Mouse (Mus musculus) spleen, postnatal 10 days (tissue): ENCODE measurements around the gene Ifit2.
"Not testable (repeated sequence)": the region's sequence is repeated elsewhere in the genome, so short reads cannot be mapped to it uniquely, and the experiment has no call there.

Experiments used
- DNase-seq, 2 experiments: peaks; one replicate each; pipeline ENCODE4 v3.0.0; 2021 to 2022; ENCODE audit warnings: low spot score in 2 of 2

The Ifit2 gene

DNA sequence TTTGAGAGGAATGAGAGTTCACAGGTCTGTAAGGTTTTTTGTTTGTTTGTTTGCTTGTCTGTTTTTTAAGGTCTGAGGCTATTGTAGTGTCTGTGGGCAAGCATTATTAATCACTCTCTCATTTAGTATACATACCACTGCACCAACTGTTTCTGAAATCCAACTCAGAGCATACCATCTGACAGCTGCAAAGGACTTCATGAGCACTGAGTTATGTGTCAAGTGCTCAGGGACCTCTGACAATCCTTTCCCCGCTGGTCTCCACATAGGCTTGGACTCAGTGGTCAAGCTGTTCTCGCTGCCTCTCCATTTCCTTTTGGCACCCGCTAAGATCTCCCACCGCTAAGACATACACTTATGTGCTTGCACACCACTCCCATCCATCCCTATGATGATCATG lies 4.3 kb upstream of the Ifit2 start:
- DNase-seq = no peak

DNA sequence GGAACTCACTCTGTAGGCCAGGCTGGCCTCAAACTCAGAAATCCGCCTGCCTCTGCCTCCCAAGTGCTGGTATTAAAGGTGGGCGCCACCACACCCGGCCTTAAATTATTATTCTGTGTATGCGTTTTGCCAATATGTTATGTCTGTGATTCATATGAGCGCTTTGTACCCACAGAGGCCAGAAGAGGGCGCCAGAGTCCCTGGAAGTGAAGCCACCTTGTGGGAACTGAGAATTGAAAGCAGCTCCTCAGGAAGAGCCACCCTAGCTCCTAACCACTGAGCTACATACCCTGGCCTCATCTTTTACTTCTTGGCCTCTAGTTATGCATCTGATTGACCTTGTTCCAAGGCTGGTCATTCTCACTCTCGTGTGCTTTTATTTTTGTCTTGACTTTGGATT lies 2.5 kb upstream of the Ifit2 start:
- peak; percentile 72 to 90 for DNase-seq

DNA sequence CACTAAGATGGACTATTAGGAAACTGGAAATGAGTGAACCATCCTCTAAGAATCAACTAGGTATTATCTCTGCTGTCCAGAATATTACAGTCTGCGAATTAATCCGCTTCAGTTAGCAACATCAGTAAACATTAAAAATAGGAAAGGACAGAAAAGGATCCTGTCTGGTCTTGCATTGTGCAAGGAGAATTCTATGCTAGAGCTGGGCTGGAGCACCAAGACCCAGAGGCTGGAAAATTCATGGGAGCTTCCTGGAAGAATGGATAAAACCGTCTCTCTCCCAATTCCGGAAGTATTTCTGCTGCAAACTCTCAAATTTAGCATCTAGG lies 325 bp upstream of the Ifit2 start:
- DNase-seq = no peak

DNA sequence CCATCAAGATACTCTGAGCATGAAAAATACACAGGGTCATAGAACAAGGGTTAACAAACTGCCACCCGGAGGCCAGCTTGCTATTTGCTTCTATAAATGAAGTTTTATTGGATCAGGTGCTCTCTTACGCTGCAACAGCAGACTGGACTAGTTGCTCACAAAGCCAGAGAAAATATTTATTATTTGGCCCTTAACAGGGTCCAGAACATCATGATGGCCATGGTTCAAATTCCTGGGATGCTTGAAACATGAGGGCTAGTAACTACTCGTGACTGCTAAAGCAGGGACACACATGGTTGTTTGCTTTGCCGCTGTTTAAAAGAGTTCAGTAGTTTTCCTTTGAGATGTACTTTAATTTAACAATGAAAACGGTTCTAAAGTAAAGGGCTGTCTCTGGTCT lies 1.5 kb downstream of the Ifit2 start:
- no peak for DNase-seq

DNA sequence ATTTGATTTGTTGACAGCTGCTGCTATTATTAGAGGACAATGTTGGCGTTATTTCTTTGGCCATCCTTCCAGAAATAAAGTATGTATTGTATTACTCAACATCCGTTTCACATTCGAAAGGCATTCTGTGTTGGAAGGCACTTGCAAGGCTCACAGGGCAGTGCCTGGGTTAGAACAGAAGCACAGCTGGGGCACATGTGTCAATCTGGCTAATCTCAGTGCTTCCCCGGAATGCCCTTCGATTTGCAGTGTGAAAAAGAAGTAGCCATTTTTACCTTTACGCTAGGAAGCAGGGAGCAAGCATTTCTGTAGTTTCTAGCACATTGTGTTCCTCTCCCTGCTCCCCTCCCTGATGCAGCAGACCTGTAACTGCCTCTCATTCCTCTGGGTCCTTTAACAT lies 2.5 kb downstream of the Ifit2 start:
- no peak for DNase-seq

DNA sequence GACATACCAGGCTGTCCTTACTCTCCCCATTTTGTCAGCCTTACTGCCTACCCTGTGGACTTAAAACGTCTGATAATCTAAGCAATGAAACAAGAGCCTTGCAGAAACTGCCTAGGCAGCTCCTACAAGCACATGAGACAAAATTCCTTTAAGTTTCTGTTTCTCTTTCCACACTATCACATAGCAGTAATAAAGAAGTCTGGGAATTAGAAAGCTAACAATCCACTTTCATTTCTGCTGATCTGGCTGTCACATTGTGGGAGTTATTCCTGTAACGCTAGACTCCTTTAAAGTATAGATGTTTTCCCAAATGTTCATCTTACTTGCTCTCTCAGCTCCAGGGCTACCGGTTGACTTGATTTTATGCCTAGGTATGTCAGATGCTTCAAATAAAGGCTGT lies 3.0 kb downstream of the Ifit2 start:
- no peak for DNase-seq

DNA sequence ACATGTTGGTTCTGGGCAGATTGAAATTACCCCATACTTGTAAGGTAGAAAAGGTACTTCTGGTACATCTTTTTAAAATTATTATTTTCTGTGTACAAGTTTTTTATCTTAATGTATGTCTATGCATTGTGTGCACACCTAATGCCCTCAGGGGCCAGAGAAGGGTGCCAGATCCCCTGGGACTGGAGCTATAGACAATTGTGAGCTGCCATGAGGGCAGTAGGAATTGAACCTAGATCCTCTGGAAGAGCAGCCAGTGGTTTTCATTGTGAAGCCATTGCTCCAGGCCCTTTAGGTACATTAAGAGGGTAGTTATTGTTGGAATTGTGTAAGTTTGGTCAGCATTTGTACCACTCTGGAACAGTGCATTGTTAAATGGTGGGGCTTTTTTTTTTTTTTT lies 3.6 kb downstream of the Ifit2 start:
- no peak for DNase-seq

DNA sequence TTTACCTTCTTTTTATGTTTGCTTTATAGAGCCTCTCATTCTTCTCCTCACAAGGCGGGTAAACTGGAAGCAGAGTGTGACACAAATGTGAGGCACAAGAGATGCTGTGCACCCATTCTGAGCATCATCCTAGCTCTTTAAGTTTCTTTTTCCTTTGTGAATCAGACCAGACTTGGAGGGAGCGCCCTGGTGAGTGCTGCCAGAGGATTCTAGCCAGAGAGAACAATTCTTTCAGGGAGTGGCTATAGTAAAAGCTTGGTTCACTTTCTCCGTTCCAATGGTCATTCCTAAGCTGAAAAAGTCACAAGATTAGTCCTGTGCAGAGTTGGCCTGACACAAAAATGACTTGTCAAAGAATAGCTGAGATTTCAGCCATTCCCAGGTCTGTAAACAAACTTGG lies 6.1 kb downstream of the Ifit2 start:
- DNase-seq = no peak

DNA sequence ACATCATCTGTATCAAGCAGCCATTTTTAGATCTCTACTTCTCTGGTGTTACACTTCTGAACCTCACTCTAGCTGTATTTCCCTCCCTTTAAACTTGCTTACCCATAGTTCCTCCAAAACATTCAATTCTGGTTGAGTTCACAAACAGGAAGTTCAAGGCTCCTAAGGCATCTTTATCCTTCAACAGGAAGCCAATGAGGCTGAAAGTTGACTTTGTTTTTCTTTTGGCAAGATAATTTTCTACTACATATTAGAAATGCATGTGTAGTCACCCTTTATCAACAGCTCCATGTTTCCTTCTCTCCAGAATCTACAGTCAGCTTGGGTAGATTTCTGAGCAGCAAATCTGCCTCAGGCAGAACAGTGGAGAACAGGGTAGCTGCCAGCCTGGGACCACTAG lies 12.1 kb downstream of the Ifit2 start:
- DNase-seq = no peak

DNA sequence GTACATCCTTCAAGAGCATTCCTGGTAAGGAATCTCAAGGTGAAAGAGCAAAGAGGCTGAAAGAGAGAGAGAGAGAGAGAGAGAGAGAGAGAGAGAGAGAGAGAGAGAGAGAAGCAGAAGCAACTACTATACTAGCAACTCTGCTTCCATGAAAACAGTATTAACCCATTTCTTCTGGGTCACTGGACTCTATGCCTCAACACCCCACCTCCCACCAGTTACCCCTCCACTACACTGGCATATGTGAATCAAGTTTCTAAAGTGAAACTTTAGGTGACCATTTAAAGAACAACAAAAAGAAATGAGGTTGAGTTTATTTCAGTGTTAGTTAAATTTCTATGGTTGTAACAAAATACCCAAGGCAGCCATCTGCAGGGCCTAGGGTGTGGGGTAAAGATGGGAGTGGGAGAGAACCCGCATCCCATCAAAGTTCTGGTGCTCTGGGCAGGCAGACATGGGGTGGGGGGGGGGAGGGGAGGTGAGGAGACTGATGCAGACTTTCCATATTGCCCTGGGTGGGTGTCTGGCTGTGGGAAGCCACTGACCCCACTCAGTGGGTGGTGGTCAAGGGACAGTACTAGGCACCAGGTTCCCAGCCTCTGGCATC lies 15.8 kb downstream of the Ifit2 start:
- DNase-seq = no peak

DNA sequence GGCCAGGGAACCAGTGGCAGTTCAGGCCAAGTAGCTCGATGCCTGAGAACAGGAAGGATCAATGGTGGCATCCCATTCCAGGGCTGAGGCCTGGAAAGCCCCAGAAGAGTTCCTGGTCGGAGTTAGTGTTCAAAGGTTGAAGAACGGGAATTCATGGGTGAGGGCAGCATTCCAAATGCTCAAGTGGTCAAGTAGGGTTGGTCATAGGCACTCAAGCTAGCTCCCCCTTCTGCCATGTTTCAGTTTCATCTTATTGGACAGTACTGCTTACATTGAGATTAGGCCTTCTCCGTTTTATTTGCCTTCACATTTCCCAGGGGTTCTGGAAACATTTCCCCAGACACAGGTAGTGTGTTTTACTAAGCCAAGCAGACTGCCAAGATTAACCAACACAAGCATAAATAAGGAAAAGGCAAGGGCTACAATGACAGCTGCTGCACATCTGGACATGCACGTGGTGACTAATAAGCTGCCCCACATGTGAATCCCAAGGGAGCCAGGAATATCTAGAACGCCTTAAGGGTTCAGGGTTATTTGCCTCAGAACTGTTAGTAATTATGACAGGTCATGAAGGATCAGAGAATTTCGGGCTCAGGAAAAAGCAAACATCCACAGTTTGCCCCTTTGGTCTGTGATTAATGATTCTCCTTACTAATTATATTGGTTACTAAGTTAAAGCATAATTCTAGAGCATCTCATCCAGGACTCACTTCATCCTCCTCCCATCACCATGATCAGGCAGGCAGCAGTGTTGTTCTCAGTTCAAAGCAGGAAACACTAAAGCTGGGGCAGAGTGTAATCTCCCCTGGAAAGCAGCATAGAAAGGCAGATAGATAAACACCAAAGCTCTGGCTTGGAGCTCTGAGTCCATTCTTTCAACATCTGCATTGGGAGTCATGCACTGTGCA lies 18.7 kb downstream of the Ifit2 start:
- no peak for DNase-seq

DNA sequence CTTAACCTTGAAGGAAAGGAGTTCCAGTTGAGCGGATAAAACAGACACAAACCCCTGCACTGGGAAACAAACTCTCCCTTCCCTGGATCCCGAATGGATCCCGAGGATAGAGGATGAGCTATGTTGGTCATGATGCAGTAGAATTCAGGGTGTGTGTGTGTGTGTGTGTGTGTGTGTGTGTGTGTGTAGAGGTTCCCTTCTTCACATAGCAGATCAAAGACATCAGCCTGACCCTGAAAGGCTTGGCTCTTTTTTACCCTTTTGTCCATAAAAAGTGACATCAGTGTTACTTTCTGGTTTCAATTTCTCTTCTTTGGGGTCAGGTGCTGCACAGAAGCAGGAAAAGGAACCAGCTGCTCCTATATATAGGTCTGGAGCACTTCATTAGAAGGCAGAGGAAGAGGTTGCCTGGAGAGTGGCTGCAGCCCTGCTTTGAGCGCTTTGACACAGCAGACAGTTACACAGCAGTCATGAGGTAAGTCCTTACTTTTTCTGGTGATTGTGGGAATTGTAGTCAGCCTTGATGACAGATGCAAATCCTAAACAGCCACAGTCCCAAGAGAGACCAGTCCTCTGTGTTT lies 19.5 kb downstream of the Ifit2 start:
- DNase-seq = no peak

DNA sequence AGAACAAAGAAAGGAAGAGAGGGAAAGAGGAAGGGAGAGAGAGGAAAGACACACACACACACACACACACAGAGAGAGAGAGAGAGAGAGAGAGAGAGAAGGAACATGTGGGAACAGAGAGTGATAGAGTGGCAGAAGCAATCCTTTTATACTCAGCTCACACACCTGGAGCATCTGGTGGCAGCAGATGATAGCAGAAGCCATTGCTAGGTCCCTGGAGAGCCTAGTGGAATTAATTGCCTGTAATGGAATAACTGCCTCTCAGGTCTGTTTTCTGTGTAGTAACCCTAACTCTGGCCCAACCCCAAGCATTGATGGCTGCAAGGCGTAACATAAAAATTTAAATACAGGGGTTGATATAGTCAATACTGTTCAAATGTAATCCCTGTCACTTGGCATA lies 20.6 kb downstream of the Ifit2 start:
- DNase-seq = no peak

DNA sequence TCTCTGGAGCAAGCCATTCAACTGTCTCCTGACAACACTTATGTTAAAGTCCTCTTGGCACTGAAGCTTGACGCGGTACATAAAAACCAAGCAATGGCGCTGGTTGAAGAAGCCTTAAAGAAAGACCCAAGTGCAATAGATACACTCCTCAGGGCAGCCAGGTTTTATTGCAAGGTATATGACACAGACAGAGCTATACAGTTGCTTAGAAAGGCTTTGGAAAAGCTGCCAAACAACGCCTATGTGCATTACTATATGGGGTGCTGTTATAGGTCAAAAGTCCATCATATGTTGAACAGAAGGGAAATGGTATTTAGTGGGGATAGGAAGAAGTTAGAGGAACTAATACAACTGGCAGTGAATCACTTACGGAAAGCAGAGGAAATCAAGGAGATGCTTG lies 23.2 kb downstream of the Ifit2 start:
- DNase-seq = no peak

DNA sequence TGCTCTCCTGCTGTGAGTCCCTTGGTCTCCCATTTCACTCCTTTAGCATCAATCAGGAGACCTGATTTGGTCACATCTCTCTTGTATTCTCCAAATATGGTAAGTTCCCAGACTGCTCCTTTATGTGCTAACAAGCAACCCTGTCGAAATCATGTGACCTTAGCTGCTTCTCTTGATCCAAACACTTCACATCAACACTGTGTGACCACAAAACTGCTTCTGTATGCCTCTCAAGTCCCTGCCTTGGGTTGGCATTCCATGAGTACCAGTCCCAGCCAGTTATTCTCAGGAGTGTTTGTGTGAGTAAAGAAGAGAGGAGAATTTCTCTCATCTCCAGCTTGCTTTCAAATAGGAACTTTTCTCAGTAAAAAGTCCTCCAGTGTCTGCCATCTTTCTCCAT lies 26.6 kb downstream of the Ifit2 start:
- no peak for DNase-seq

DNA sequence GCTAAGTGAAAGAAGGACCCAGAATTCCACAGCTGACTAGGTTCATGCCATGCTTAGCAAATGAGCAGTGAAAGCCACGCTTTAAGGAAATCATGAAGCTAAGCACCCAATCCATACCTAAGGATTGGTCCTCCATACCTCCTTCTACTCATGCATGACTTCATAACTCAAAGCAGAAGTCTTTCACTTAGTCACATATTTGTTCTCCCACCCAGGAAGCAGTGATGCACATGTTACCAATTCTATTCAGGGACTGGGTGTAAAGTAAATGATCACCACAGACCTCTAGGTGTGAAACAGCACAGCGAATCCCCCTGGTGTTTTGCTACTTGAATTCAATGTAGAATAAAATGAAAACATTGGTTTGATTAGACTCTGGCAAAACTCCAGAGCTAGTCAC lies 32.2 kb downstream of the Ifit2 start:
- not testable (repeated sequence) for DNase-seq

DNA sequence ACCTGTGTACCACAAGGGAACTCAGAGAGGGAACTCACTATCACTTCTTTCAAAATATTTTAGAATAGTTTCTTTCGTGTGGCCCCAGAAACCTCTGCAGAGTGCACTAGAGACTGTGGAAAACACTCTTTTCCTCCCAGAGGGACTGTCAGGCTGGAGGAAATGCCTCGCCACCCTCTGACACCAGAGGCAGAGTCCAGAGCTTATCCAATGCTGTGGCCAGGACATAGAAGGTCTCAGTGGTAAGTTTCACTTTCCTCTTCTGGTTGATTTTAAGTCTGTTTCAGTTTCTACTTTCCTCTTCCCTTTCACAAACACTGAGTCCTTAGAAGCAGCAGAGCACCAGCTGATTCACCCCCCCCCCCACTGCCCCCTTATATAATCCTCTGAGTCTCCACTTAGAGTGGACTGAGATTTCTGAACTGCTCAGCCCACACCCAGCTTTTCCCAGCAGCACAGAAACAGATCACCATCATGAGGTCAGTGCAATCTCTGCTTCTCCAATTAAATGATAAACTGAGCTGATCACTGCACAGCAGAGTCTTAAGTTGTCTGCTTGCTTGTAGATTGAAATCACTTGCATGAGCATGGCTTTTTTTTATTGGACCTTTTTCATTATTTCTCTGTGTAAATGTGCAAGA lies 32.8 kb downstream of the Ifit2 start, which contains the start of gene Ifit3:
Ifit3 (plus strand) TSS at position 406 of the 641 bp plus-strand sequence.
- not testable (repeated sequence) for DNase-seq

DNA sequence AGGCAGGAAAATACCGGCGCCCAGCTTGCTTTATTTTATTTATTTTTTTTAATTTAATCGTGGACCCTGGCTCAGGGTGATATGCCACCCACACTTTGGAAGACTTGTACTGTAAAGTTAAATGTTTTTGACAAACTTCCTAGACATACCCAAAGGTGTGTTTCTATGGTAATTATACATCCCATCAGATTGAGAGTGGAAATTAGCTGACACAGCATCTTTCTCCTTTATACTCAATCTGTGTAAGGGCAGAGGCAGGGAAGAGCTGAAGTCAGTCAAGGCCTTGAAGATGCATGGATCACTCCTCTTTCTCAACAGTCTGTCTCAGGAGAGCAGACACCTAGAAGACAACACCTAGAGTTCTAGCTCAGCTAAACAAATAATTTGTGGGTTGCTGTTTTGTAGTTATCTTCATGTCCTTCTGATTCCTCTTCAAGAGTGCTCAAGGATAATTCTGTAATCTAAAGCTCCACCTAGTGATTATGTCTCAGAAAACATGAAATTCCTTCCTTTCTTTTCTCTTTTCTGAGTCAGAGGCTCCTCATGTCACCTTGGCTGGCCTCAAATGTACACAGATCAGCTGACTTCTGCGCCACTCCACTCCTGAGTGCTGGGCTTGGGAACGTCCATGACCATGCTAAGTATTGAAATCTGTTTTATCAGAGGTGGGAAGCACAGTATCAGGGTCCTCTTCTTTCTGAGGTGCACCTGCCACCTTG lies 35.4 kb downstream of the Ifit2 start:
- not testable (repeated sequence) for DNase-seq

DNA sequence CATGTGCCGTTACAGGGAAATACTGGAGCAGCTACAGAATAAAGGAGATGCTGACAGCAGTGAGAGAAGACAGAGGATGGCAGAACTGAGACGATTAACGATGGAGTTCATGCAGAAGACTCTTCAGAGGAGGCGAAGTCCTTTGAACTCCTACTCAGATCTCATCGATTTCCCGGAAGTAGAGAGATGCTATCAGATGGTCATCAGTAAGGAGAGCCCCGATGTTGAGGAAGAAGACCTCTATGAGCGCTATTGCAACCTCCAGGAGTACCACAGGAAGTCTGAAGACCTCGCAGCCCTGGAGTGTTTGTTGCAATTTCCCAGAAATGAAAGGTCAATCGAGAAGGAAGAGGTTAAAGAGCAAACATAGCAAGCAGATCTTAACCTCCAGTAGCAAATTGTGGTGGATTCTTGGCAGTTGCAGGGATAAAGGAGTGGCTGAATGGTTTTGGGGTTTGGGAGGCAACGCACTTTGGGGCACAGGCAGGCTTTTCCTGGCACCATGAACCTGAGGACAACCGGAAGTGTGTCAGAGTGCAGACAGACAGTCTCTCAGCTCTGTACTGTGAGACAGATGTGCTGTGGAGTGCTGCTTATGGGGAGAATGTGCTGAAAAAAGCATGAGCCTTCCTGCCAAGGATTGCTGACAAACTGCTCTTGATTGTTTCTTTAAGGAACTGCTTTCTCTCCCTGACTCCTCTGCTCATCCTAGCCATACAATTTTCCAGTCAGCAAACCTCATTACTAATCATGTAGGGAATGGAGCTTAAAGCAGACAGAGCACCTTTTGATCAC lies 37.6 kb downstream of the Ifit2 start:
- not testable (repeated sequence) for DNase-seq

DNA sequence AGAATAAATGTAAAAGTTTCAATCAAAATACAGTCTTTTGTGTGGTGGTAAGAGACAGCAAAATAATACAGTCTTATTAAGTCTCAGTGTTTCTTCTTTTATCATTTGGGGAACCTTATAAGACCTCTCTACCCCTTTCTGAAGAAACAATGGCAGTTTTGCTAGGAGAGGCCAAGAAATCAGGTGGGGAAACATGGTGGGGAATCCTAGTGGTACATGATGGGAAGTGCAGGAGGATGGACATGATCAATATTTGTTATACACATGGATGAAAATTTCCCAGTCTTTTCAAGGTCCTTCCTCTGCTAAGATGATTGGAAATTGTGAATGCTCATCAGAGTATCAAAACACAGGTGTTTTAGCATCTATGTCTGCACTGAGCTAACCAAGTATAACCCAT lies 38.5 kb downstream of the Ifit2 start:
- no peak for DNase-seq

DNA sequence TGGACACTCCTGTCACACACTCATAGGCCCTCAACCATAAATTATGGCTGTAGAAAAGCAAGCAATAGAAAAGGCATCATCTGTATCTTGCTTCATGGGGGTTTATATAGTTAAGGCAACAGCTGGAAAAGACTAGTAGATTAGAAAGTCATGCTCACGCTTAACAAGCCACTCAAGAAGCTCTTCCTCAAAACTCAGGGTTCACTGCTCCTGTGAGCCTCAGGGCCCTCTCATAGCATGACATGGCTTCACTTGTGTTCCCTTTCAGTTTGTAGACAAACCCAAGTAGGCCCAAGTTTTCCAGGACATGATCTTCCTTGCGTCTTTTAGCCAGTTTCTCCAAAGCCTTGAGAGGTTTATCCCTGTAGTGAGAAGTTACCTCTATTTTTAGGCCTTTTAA lies 43.0 kb downstream of the Ifit2 start:
- DNase-seq = no peak
